Mouse (Mus musculus): Measurements from ENCODE around the gene Mbd5.

- TF ChIP-seq EP300 (IDR thresholded peaks at IDR 0.05; ENCODE audit: low read depth) = no peak
- no peak for TF ChIP-seq CTCF (IDR thresholded peaks at IDR 0.05; ENCODE audit: low read depth)
Observed at GRCm38 (mm10) chr2:49229725-49230124, 280.4 kb downstream of the Mbd5 start.

Data from liver, postnatal 0 days (tissue).